Mouse (Mus musculus): Measurements from ENCODE around the gene Ptprh. TPM values are rescaled to one million over a fixed set of nuclear protein-coding genes. Genes with fewer than 3 reads are reported as not detected.

Ptprh gene
- polyA plus RNA-seq, 2 experiments: 0.03 TPM; not detected in 1

- ATAC-seq (ENCODE audit: low FRiP score, low read depth): no peak
- no peak for TF ChIP-seq POLR2A (IDR thresholded peaks at IDR 0.05; ENCODE audit: borderline replicate concordance, extremely low read depth, insufficient read depth, insufficient read length)
- DNase-seq (ENCODE audit: low spot score): no peak
- no peak overlapping the region for H3K4me3 ChIP-seq (replicated peaks; ENCODE audit: low read length)
- no peak overlapping the region for H3K27ac ChIP-seq (replicated peaks; ENCODE audit: low read depth, low read length)
- H3K4me2 ChIP-seq (replicated peaks; ENCODE audit: low read depth, low read length, severe bottlenecking): peak overlapping the region; percentile 71; the same call in 1 of the 2 replicates
- no peak overlapping the region for H3K9ac ChIP-seq (ENCODE audit: low read depth, low read length, severe bottlenecking)
- peaks cover 11% of the 10 kb centered on the region for H3K4me1 ChIP-seq (ENCODE audit: control insufficient read depth, insufficient read depth, low read length)
- no peaks in the 10 kb centered on the region for H3K9me3 ChIP-seq (ENCODE audit: control insufficient read depth, low read length)
- H3K27me3 ChIP-seq (ENCODE audit: control insufficient read depth, insufficient read depth, low read length): no peaks in the 10 kb centered on the region
- WGBS: 73% methylated on average over 15 of the region's 15 CpGs
- no peaks in the 10 kb centered on the region for H3K36me3 ChIP-seq (ENCODE audit: control insufficient read depth, insufficient read depth, low read length)
Observed at GRCm38 (mm10) chr7:4546050-4546449, 57.8 kb downstream of the Ptprh start.

GRCm38 (mm10) chr7:4542013-4542412 lies 61.8 kb downstream of the Ptprh start:
- no peak for TF ChIP-seq POLR2A (IDR thresholded peaks at IDR 0.05; ENCODE audit: borderline replicate concordance, extremely low read depth, insufficient read depth, insufficient read length)
- DNase-seq (ENCODE audit: low spot score) (no peak), ATAC-seq (ENCODE audit: low FRiP score, low read depth) (no peak; the same call in 1 of the 2 replicates)
- no peak overlapping the region for H3K4me3 ChIP-seq (replicated peaks; ENCODE audit: low read length)
- peaks cover 6% of the 10 kb centered on the region for H3K4me1 ChIP-seq (ENCODE audit: control insufficient read depth, insufficient read depth, low read length)
- H3K27ac ChIP-seq (replicated peaks; ENCODE audit: low read depth, low read length): no peak overlapping the region
- no peak overlapping the region for H3K4me2 ChIP-seq (replicated peaks; ENCODE audit: low read depth, low read length, severe bottlenecking)
- no peaks in the 10 kb centered on the region for H3K9me3 ChIP-seq (ENCODE audit: control insufficient read depth, low read length)
- H3K27me3 ChIP-seq (ENCODE audit: control insufficient read depth, insufficient read depth, low read length): no peaks in the 10 kb centered on the region
- 34% methylated on average over 17 of the region's 17 CpGs for WGBS
- no peak overlapping the region for H3K9ac ChIP-seq (ENCODE audit: low read depth, low read length, severe bottlenecking)
- H3K36me3 ChIP-seq (ENCODE audit: control insufficient read depth, insufficient read depth, low read length): no peaks in the 10 kb centered on the region

GRCm38 (mm10) chr7:4541344-4541743 lies 62.5 kb downstream of the Ptprh start:
- H3K4me2 ChIP-seq (replicated peaks; ENCODE audit: low read depth, low read length, severe bottlenecking): no peak overlapping the region
- 54% methylated on average over 5 of the region's 5 CpGs for WGBS
- H3K9ac ChIP-seq (ENCODE audit: low read depth, low read length, severe bottlenecking): no peak overlapping the region
- H3K27me3 ChIP-seq (ENCODE audit: control insufficient read depth, insufficient read depth, low read length): no peaks in the 10 kb centered on the region
- TF ChIP-seq POLR2A (IDR thresholded peaks at IDR 0.05; ENCODE audit: borderline replicate concordance, extremely low read depth, insufficient read depth, insufficient read length): no peak
- H3K27ac ChIP-seq (replicated peaks; ENCODE audit: low read depth, low read length): no peak overlapping the region
- H3K9me3 ChIP-seq (ENCODE audit: control insufficient read depth, low read length): no peaks in the 10 kb centered on the region
- no peak for ATAC-seq (ENCODE audit: low FRiP score, low read depth)
- no peaks in the 10 kb centered on the region for H3K36me3 ChIP-seq (ENCODE audit: control insufficient read depth, insufficient read depth, low read length)
- peaks cover 1% of the 10 kb centered on the region; the same call in 1 of the 2 replicates for H3K4me1 ChIP-seq (ENCODE audit: control insufficient read depth, insufficient read depth, low read length)
- DNase-seq (ENCODE audit: low spot score): no peak
- no peak overlapping the region for H3K4me3 ChIP-seq (replicated peaks; ENCODE audit: low read length)

DNA sequence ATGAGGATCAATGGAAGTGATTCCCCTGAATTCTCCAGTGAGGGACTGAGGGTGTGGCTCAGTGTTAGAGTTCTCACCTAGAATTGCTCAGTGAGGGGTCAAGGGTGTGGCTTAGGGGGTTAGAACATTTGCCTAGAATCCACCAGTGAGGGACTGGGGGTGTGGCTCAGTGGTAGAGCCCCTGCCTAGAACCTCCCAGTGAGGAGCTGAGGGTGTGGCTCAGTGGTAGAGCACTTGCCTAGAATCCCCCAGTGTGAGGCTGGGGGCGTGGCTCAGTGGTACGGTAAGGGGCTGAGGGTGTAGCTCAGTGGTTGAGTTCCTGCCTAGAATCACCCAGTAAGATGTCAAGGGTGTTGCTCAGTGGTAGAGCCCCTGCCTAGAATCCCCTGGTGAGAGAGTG lies 64.8 kb downstream of the Ptprh start:
- no peak overlapping the region for H3K4me3 ChIP-seq (replicated peaks; ENCODE audit: low read length)
- TF ChIP-seq POLR2A (IDR thresholded peaks at IDR 0.05; ENCODE audit: borderline replicate concordance, extremely low read depth, insufficient read depth, insufficient read length): no peak
- no peak overlapping the region for H3K27ac ChIP-seq (replicated peaks; ENCODE audit: low read depth, low read length)
- no peaks in the 10 kb centered on the region for H3K4me1 ChIP-seq (ENCODE audit: control insufficient read depth, insufficient read depth, low read length)
- DNase-seq (ENCODE audit: low spot score) (no peak), ATAC-seq (ENCODE audit: low FRiP score, low read depth) (no peak)
- 76% methylated on average over 2 of the region's 2 CpGs for WGBS
- H3K4me2 ChIP-seq (replicated peaks; ENCODE audit: low read depth, low read length, severe bottlenecking): no peak overlapping the region
- H3K36me3 ChIP-seq (ENCODE audit: control insufficient read depth, insufficient read depth, low read length): no peaks in the 10 kb centered on the region
- H3K9ac ChIP-seq (ENCODE audit: low read depth, low read length, severe bottlenecking): no peak overlapping the region
- no peaks in the 10 kb centered on the region for H3K27me3 ChIP-seq (ENCODE audit: control insufficient read depth, insufficient read depth, low read length)
- H3K9me3 ChIP-seq (ENCODE audit: control insufficient read depth, low read length): no peaks in the 10 kb centered on the region

DNA sequence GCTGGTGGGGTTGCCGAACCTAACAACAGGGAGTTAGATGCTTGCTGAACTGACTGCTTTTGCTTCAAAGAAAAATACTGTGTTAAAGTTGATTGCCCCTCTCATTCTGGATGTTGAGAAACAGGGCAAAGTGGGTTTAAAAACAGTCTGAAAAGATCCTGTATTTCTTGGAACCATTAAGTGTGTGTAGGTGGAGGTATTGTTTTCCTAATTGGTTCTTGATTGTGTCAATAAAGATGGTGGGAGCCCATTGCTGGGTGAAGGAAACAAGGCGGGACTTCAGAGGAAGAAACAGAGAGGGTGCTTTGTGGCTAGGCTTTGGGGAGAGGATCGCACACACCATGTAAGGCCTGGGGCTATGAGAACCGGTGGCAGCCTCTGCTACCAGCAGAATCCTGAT lies 66.7 kb downstream of the Ptprh start:
- Histone ChIP-seq H3K36me3 (ENCODE audit: control insufficient read depth, insufficient read depth, low read length) (no peaks in the 10 kb centered on the region), H3K9me3 (ENCODE audit: control insufficient read depth, low read length) (no peaks in the 10 kb centered on the region), H3K4me2 (replicated peaks; ENCODE audit: low read depth, low read length, severe bottlenecking) (no peak overlapping the region), H3K4me3 (replicated peaks; ENCODE audit: low read length) (no peak overlapping the region), H3K4me1 (ENCODE audit: control insufficient read depth, insufficient read depth, low read length) (no peaks in the 10 kb centered on the region), H3K9ac (ENCODE audit: low read depth, low read length, severe bottlenecking) (no peak overlapping the region), H3K27ac (replicated peaks; ENCODE audit: low read depth, low read length) (no peak overlapping the region), H3K27me3 (ENCODE audit: control insufficient read depth, insufficient read depth, low read length) (no peaks in the 10 kb centered on the region)
- ATAC-seq (ENCODE audit: low FRiP score, low read depth) (no peak), DNase-seq (ENCODE audit: low spot score) (no peak)
- no peak for TF ChIP-seq POLR2A (IDR thresholded peaks at IDR 0.05; ENCODE audit: borderline replicate concordance, extremely low read depth, insufficient read depth, insufficient read length)
- WGBS: 44% methylated on average over 4 of the region's 4 CpGs

DNA sequence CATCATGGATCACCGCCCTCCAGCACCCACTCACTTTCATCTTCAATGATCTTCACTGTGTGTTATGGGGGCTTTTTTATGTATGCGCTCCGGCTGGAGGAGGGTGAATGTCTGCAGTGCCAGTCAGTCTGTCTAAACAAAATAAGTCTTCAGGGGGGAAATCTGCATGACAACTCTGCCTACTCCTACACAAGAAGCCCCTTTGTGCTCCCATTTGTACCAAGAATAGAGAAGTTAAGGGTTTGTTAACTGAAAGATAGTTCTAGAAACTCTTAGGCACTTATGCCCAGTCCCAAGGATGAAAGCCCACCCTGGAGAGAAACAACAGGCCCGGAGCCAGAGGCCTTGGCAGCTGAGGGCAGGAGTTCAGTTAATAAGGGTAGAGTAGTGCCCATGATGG lies 67.5 kb downstream of the Ptprh start:
- Histone ChIP-seq H3K36me3 (ENCODE audit: control insufficient read depth, insufficient read depth, low read length) (no peaks in the 10 kb centered on the region), H3K9ac (ENCODE audit: low read depth, low read length, severe bottlenecking) (no peak overlapping the region), H3K27ac (replicated peaks; ENCODE audit: low read depth, low read length) (no peak overlapping the region), H3K4me2 (replicated peaks; ENCODE audit: low read depth, low read length, severe bottlenecking) (no peak overlapping the region), H3K4me3 (replicated peaks; ENCODE audit: low read length) (no peak overlapping the region), H3K4me1 (ENCODE audit: control insufficient read depth, insufficient read depth, low read length) (no peaks in the 10 kb centered on the region), H3K27me3 (ENCODE audit: control insufficient read depth, insufficient read depth, low read length) (no peaks in the 10 kb centered on the region), H3K9me3 (ENCODE audit: control insufficient read depth, low read length) (no peaks in the 10 kb centered on the region)
- ATAC-seq (ENCODE audit: low FRiP score, low read depth) (no peak), DNase-seq (ENCODE audit: low spot score) (no peak)
- TF ChIP-seq POLR2A (IDR thresholded peaks at IDR 0.05; ENCODE audit: borderline replicate concordance, extremely low read depth, insufficient read depth, insufficient read length): no peak
- WGBS: 94% methylated on average over 4 of the region's 4 CpGs

All from limb, embryonic 14.5 days (tissue).